Mouse (Mus musculus) olfactory bulb, adult 2 months (tissue): ENCODE measurements at regions not wholly inside any gene's neighbourhood (a gene's known extent, or its start where the extent isn't known, plus 50 kb on each side); places are given as distances from the start of the nearest gene placed in this dataset.

Experiments
- CTCF ChIP-seq: fragments of 200-500 bp; IDR thresholded peaks from 2 replicates; pipeline ENCODE4 v1.5.1; 2012; ENCODE audit warnings: low read depth, mild to moderate bottlenecking, low read length, moderate library complexity; ENCODE audit not compliant: insufficient read depth
- POLR2A ChIP-seq: fragments of 200-500 bp; IDR thresholded peaks from 2 replicates; pipeline ENCODE4 v1.6.1; 2012; ENCODE audit warnings: mild to moderate bottlenecking, low read depth, low read length, moderate library complexity; ENCODE audit not compliant: insufficient read depth

- TF ChIP-seq CTCF (no peak), POLR2A (no peak)
These were observed 171.1 kb upstream of the Klf14 start for GRCm38 (mm10) chr6:31129987-31130386.
